Mouse (Mus musculus): Measurements from ENCODE around the gene Arfip1.

DNA sequence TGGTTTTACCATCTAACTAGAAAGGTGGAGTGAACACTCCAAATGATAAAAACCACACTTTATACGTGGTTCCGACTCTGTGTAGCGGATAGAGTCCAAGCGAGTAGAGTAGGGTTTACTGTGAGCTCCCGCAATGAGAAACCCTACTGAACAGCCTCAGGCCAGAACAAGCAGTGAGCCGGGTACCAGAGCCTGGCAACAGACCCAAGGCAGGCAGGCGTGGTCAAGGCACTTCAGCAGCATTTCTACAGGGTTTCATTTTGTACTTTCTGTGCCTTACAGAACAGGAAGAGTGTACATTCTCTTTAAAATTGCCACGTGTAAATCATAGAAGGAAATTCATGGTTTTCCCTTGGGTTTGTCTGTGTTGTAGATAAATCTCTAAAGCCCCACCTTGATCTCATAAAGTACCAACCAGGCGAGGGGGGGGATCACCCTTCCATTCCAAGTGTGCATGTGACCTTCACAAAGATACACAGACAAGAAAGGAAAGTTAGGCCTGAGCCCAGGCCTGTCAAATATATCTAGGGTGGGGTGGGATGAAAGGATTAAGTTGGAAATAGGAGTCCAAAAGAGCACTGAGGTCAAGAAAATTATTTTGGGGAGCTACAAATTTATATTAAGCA, 19.6 kb upstream of the Arfip1 start:
- TF ChIP-seq POLR2A (IDR thresholded peaks at IDR 0.05; ENCODE audit: low read depth, low read length) (no peak), CTCF (conservative IDR thresholded peaks at IDR 0.05; ENCODE audit: insufficient read depth, insufficient read length, low read depth, low read length) (no peak)
